Mouse (Mus musculus) limb, embryonic 11.5 days (tissue): ENCODE data around the gene Snrpg. TPM values are rescaled to one million over a fixed set of nuclear protein-coding genes. Genes with fewer than 3 reads are reported as not detected.

Experiments
- ATAC-seq: fragments of 200-750 bp; cut with Nextera tagmentation; 2 replicates; pipeline ENCODE4 v1.8.0; 2017; ENCODE audit warnings: low read depth; ENCODE audit not compliant: insufficient number of reproducible peaks, low FRiP score, low TSS enrichment
- DNase-seq: peaks from one replicate; pipeline ENCODE4 v3.0.0-alpha.2; 2015; ENCODE audit warnings: low spot score
- H3K27ac ChIP-seq: fragments of 300-500 bp; sonication (generic); replicated peaks from 2 replicates; pipeline ENCODE4 v1.5.1; 2014; ENCODE audit warnings: low read depth, mild to moderate bottlenecking, low read length
- H3K27me3 ChIP-seq: fragments of 300-500 bp; sonication (generic); 2 replicates; pipeline ENCODE4 v1.6.1; 2014; ENCODE audit warnings: mild to moderate bottlenecking, low read length, mixed read lengths; ENCODE audit not compliant: control insufficient read depth, insufficient read depth
- H3K36me3 ChIP-seq: fragments of 300-500 bp; sonication (generic); 2 replicates; pipeline ENCODE4 v1.6.1; 2014; ENCODE audit warnings: mild to moderate bottlenecking, low read length, moderate library complexity, mixed read lengths; ENCODE audit not compliant: control insufficient read depth, insufficient read depth
- H3K4me1 ChIP-seq: fragments of 300-500 bp; sonication (generic); 2 replicates; pipeline ENCODE4 v1.6.1; 2014; ENCODE audit warnings: low read length, mixed read lengths; ENCODE audit not compliant: control insufficient read depth, insufficient read depth
- H3K4me2 ChIP-seq: fragments of 300-500 bp; sonication (generic); 2 replicates; pipeline ENCODE4 v1.6.1; 2014; ENCODE audit warnings: low read depth, mild to moderate bottlenecking, moderate library complexity; ENCODE audit not compliant: severe bottlenecking
- H3K4me3 ChIP-seq: fragments of 300-500 bp; sonication (generic); 2 replicates; pipeline ENCODE4 v1.5.1; 2014; ENCODE audit warnings: low read depth, low read length
- H3K9ac ChIP-seq: fragments of 300-500 bp; sonication (generic); 2 replicates; pipeline ENCODE4 v1.6.1; 2014; ENCODE audit warnings: mild to moderate bottlenecking, low read length
- H3K9me3 ChIP-seq: fragments of 300-500 bp; sonication (generic); 2 replicates; pipeline ENCODE4 v1.6.1; 2016; ENCODE audit warnings: low read length; ENCODE audit not compliant: control insufficient read depth
- WGBS: fragments of 180-500 bp; shearing (Covaris S2); extraction: QIAGEN DNeasy Blood & Tissue Kit; methylation state at CpG from one replicate; pipeline ENCODE4 v1.1.7; 2014; 5-methylcytosine and 5-hydroxymethylcytosine counted together
- polyA plus RNA-seq: library from polyadenylated mRNA; unstranded; fragments of >200 nt; fragmentation: Nextera tagmentation; extraction: Ambion mirVana; gene quantifications from 2 replicates; pipeline ENCODE4 v1.2.1, GENCODE M21; 2014

Snrpg gene
- polyA plus RNA-seq, 1 experiment from 2014 or later = 903 TPM

DNA sequence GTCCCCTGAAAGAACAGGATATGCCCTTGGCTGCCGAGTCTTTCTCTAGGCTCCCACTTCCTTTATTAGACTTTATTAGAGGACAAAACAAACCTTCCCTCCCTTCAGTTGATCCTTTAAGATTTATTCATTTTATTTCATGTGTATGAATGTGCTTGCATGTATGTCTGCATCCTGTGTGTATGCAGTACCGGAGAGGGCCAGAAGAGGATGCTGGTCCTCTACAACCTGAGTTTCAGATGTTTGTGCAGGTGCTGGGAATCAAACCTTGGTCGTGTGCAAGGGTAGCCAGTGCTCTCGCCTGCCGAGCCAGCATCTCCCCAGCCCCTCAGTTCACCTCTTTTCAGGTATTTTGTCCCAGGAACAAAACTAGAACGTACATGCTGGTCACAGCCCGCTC, 9.7 kb upstream of the Snrpg start:
- no peaks in the 10 kb centered on the region for H3K9me3 ChIP-seq
- no peak overlapping the region for H3K4me2 ChIP-seq
- no peaks in the 10 kb centered on the region for H3K36me3 ChIP-seq
- H3K9ac ChIP-seq = no peak overlapping the region
- ATAC-seq = no peak
- H3K27ac ChIP-seq = no peak overlapping the region
- H3K4me3 ChIP-seq = no peak overlapping the region
- no peak for DNase-seq
- 0 out of 2 replicates have a peak, but pooled peaks cover under 1% of the 10 kb centered on the region for H3K4me1 ChIP-seq
- WGBS = 94% methylated on average over 7 of the region's 7 CpGs
- H3K27me3 ChIP-seq = no peaks in the 10 kb centered on the region

DNA sequence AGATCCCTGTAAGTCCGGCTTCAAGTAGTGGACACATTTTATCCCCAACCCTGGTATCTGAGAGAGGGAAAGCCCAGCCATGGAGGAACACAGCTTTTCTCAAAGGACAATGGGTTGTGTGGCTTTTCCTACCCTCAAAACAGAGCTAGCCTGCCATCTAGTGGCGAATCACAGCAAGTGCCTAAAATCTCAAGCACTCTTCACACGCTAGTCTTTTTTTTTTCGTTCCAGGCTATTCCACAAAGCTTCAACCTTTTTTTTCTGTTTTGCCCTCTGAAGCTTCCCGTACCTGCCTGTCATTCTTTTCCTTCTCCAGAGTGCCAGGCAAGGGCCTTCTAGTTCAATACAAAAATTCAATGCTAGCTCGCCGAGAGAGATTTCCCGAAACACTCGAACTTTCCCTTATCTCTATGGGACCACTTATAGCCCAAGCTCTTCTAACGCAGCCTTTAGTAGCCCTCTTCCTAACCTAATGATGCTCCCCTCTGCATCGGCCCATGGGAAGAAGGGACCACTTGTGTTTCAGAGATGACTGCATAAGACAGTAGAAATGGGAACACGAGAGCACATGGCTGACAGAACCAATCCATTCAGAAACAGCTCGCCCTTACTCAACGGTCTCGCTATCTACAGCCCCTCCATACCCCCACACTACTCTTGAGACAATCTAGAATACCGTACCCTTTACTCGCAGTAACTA, 6.5 kb upstream of the Snrpg start:
- 0 out of 2 replicates have a peak, but pooled peaks cover 4% of the 10 kb centered on the region for H3K4me1 ChIP-seq
- H3K9ac ChIP-seq = peak overlapping the region; percentile 59
- peak overlapping the region; percentile 88 for H3K4me2 ChIP-seq
- peak; percentile 19; the same call in 1 of the 2 replicates for ATAC-seq
- no peaks in the 10 kb centered on the region for H3K9me3 ChIP-seq
- no peaks in the 10 kb centered on the region for H3K27me3 ChIP-seq
- peak; percentile 85 for DNase-seq
- H3K4me3 ChIP-seq = peak overlapping the region; percentile 70
- H3K27ac ChIP-seq = no peak overlapping the region
- H3K36me3 ChIP-seq = no peaks in the 10 kb centered on the region
- WGBS = 5% methylated on average over 17 of the region's 17 CpGs

DNA sequence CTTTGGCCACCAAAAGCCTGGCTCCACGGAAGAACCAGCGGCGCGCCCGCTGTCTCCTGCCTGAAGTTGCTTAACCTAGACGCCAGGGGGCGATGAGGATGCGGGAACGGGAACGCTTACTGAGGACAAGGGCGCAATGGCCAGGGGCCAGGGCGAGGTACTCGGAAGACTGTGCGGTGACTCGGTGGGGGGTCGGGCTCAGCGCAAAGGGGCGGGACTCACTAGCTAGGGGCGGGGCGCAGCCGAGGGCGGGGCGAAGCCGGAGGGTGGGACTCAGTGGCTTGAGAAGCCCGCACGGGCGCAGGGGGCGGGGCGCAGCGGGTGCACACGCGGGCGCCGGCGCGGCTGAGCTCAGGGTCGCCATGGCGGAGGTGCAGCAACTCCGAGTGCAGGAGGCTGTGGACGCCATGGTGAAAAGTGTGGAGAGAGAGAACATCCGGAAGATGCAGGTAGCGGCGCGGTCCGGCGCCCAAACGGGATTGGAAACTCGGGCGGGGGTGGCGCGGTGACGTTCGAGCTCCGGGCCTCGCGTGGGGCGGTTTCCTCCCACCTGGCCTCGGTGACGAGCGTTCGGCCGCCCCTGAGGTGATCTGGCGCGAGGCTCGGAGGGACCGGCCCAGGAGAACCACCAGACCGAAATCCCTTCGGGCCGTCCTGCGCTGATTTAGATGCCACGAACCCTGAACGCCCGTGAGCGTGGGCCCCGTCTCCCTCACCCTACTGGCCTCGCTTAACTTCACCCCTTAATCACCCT, 5.6 kb upstream of the Snrpg start, which contains the start of gene Fam136a:
TSS of gene Fam136a (plus strand) at position 276 of the 754 bp plus-strand sequence.
- peak; percentile 93 for ATAC-seq
- Histone ChIP-seq H3K9ac (peak within 1 kb of the TSS; percentile 81), H3K4me3 (peak within 1 kb of the TSS; percentile 70), H3K27ac (no peak within 1 kb of the TSS), H3K4me2 (peak within 1 kb of the TSS; percentile 88), H3K27me3 (no peaks in the 10 kb centered on the region), H3K9me3 (no peaks in the 10 kb centered on the region), H3K4me1 (0 out of 2 replicates have a peak, but pooled peaks cover 4% of the 10 kb centered on the region), H3K36me3 (no peaks in the 10 kb centered on the region)
- WGBS = 0% methylated on average over 75 of the region's 76 CpGs
- DNase-seq = peak; percentile 99

DNA sequence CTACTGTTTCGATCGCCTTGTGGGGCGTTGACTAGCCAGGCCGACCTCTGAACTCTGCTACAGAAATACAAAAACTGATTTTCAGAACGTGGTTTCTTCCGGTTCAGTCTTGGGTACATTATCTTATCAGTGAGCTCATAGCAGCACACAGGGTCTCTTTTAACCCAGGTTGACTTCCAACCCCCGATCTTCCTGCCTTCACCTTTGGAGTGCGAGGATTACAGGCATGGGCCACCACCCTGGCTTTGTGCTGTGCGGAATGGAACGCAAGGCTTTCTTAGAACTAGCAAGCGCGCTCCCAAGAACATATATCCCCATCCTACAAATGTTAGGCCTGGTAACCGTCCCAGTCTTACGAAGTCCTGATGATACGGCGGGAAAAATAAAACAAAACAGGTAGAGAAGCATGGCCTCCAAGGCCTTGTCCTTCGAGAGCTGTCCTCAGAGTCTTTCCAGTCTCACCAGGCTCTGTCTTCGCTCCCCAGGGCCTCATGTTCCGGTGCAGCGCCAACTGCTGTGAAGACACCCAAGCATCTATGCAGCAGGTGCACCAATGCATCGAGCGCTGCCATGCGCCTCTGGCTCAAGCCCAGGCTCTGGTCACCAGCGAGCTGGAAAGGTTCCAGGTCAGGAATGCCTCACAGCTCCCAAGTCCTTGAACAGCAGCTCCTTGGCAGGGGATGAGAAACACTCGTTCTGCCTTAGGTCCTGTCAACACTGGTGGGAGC, 4.8 kb upstream of the Snrpg start:
- WGBS = 53% methylated on average over 25 of the region's 25 CpGs
- no peak for DNase-seq

DNA sequence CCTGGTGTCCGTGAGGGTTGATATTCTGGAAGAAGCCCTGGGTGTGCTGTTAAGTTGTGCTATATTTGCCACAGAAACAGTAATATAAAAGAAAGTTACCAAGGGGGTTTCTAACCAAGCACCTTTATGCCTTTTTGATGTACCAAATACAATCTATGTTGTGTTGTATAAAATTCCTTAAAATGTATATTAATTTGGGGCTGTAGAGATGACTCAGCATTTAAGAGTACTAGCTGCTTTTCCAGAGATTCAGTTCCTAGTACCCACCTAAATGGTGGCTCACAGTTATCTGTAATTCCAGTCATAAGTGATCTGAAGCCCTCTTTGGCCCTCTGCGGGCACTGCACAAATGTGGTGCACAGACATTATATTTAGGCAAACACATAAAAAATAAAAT, 4.3 kb upstream of the Snrpg start:
- peak overlapping the region; percentile 79 for H3K4me2 ChIP-seq
- H3K27ac ChIP-seq = no peak overlapping the region
- H3K36me3 ChIP-seq = no peaks in the 10 kb centered on the region
- H3K9me3 ChIP-seq = no peaks in the 10 kb centered on the region
- no peak overlapping the region for H3K9ac ChIP-seq
- WGBS = 82% methylated on average over 2 of the region's 2 CpGs
- H3K4me1 ChIP-seq = 0 out of 2 replicates have a peak, but pooled peaks cover 4% of the 10 kb centered on the region
- no peaks in the 10 kb centered on the region for H3K27me3 ChIP-seq
- ATAC-seq (no peak), DNase-seq (no peak)
- peak overlapping the region; percentile 70; the same call in 1 of the 2 replicates for H3K4me3 ChIP-seq

More for the DNA sequence above, 4.8 kb upstream of the Snrpg start:
- peak overlapping the region; percentile 70 for H3K4me3 ChIP-seq
- no peaks in the 10 kb centered on the region for H3K27me3 ChIP-seq
- no peak overlapping the region for H3K27ac ChIP-seq
- H3K9ac ChIP-seq = peak overlapping the region; percentile 81
- 0 out of 2 replicates have a peak, but pooled peaks cover 4% of the 10 kb centered on the region for H3K4me1 ChIP-seq
- peak overlapping the region; percentile 79 for H3K4me2 ChIP-seq
- H3K36me3 ChIP-seq = no peaks in the 10 kb centered on the region
- no peak for ATAC-seq
- no peaks in the 10 kb centered on the region for H3K9me3 ChIP-seq

DNA sequence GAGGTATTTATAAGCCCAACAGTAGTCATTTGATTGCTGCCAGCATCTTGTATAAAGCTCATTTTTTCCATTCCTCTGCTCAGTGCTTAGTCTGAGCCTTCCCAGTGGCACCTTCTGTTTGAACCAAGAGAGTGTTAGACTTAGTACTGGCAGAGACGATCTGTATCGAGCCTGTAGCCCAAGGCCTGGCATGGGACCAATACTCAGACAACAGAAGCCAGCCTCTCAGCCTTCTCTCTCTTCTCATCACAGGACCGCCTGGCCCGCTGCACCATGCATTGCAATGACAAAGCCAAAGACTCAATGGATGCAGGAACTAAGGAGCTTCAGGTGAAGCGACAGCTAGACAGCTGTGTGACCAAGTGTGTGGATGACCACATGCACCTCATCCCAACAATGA, 2.6 kb upstream of the Snrpg start:
- no peak for DNase-seq
- ATAC-seq = no peak
- Histone ChIP-seq H3K4me2 (no peak overlapping the region), H3K9me3 (no peaks in the 10 kb centered on the region), H3K36me3 (no peaks in the 10 kb centered on the region), H3K4me3 (no peak overlapping the region), H3K4me1 (peaks cover 12% of the 10 kb centered on the region), H3K27me3 (no peaks in the 10 kb centered on the region), H3K9ac (no peak overlapping the region), H3K27ac (no peak overlapping the region)
- WGBS = 94% methylated on average over 5 of the region's 5 CpGs

DNA sequence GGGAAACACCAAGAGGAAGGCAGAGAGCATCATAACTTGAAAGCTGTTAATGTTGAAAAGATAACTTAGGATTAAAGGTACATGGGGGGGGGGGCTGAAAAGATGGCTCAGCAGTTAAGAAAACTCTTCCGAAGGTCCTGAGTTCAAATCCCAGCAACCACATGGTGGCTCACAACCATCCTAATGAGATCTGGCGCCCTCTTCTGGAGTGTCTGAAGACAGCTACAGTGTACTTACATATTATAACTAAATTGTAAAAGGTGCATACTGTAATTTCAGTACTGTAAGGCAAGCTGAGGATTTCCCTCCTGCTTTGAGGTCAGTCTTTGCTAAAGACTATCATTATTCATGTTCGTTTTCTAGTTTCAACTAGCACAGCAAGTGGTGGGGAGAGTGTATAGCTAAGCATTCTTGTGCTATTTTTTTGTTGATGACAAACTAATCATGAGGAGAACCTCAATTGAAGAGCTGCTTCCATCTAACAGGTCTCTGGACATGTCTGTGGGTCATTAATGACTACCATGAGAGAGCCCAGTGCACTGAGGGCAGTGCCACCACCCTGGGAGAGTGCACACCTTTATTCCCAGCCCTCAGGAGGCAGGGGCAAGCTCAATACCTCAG, 901 bp upstream of the Snrpg start:
- ATAC-seq (no peak), DNase-seq (peak; percentile 31)
- H3K4me3 ChIP-seq = 0 out of 2 replicates have a peak overlapping the region, but pooled peaks have one; percentile 91
- WGBS = 68% methylated on average over 3 of the region's 3 CpGs
- H3K27me3 ChIP-seq = no peaks in the 10 kb centered on the region
- H3K9ac ChIP-seq = peak overlapping the region; percentile 93
- peaks cover 12% of the 10 kb centered on the region for H3K4me1 ChIP-seq
- peak overlapping the region; percentile 85; the same call in 1 of the 2 replicates for H3K4me2 ChIP-seq
- H3K27ac ChIP-seq = no peak overlapping the region
- no peaks in the 10 kb centered on the region for H3K36me3 ChIP-seq
- no peaks in the 10 kb centered on the region for H3K9me3 ChIP-seq
